Mouse (Mus musculus): ENCODE measurements around the gene Baz1b.

DNA sequence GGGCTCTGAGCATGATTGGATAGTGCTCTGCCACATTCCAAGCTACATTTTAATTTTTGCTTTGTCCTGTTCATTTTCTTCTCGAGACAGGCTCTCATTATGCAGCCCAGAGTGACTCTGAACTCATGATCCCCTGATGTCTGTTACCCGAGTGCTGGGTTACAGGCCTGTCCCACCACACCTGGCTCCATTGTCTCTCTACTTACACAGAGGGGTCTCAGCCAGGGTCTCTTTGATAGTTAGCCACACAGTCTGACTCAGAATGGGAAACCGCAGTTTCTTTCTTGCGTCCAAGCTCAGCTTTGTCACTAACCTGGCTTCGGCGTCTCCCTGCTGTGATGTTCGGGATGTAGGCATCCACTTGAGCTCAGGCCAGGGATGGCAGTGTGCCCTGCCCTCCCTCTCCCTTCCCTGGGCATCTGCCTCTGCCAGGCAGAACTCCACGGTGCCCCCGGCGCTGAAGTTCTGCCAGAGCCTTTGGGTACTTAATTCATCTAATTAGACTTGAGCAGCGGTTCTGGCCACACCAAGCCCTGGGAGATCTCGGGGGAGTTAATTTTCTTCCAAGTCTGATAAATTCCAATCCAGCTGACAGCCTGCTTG, 84.6 kb downstream of the Baz1b start:
- TF ChIP-seq EP300 (IDR thresholded peaks at IDR 0.05; ENCODE audit: insufficient read depth, low read depth, low read length) (no peak), POLR2A (IDR thresholded peaks at IDR 0.05; ENCODE audit: insufficient read depth, low read depth, low read length) (no peak), CTCF (IDR thresholded peaks at IDR 0.05) (no peak)

Measured in heart, adult 2 months (tissue).